Mouse (Mus musculus): ENCODE measurements at regions not wholly inside any gene's neighbourhood (a gene's known extent, or its start where the extent isn't known, plus 50 kb on each side); places are given as distances from the start of the nearest gene placed in this dataset.
"Not testable (repeated sequence)": the region's sequence is repeated elsewhere in the genome, so short reads cannot be mapped to it uniquely, and the experiment has no call there.

DNA sequence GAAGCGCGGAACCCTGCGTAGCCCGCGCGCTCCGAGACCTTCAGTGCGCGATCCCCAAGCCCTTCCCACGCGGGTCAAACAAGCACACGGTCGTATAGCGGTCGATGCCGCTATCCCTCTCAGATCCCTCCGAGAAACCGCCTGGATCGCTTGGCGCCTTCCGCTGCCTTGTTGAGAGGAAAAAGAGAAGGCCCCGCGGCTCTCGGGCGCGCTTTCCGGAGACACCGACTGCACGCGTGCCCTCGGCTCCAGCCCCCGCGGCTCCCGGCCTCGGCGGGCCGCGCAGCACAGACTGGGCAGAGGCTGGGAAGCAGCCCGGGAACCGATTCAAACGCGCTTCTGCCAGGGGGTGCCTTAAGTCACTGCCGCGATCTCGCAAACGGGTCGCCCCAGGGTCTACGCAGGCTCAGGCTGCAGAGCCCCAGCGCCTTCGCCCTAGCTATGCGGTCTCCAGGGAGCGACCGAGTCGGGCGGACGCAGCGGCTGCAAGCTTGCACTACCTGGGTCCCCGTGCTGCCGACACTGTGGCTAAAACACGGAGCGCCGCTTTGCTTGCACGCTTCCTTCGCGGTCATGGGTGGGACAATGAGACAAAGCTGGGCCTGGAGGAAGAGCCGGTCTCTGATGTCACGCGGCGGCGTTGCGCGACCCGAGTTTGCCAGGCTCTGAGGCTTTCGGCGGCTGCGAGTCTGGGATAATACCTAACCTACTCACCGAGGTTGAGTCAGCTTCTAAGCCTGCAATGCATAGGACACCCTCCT, 87.3 kb downstream of the Crisp4 start:
- TF ChIP-seq ETS1 (conservative IDR thresholded peaks at IDR 0.05; ENCODE audit: low read depth, low read length) (no peak), TCF12 (IDR thresholded peaks at IDR 0.05; ENCODE audit: low read depth, low read length) (no peak), CHD1 (IDR thresholded peaks at IDR 0.05; ENCODE audit: low read depth, low read length) (no peak), MXI1 (IDR thresholded peaks at IDR 0.05; ENCODE audit: low read depth, low read length) (no peak), ZKSCAN1 (IDR thresholded peaks at IDR 0.05; ENCODE audit: borderline replicate concordance, low read depth, low read length) (no peak), ZNF384 (IDR thresholded peaks at IDR 0.05; ENCODE audit: low read depth, low read length) (no peak), RAD21 (IDR thresholded peaks at IDR 0.05; ENCODE audit: low read depth, low read length) (no peak), SMC3 (IDR thresholded peaks at IDR 0.05; ENCODE audit: low read depth, low read length) (no peak), EP300 (IDR thresholded peaks at IDR 0.05; ENCODE audit: low read length) (no peak), USF2 (conservative IDR thresholded peaks at IDR 0.05; ENCODE audit: low read depth, low read length) (no peak), IRF4 (IDR thresholded peaks at IDR 0.05; ENCODE audit: low read depth, low read length) (no peak), UBTF (IDR thresholded peaks at IDR 0.05; ENCODE audit: low read depth, low read length) (no peak), CHD2 (IDR thresholded peaks at IDR 0.05; ENCODE audit: low read length) (no peak), ZC3H11A (IDR thresholded peaks at IDR 0.05; ENCODE audit: low read depth, low read length) (no peak), ELF1 (IDR thresholded peaks at IDR 0.05; ENCODE audit: low read depth, low read length) (no peak), GABPA (IDR thresholded peaks at IDR 0.05; ENCODE audit: insufficient replicate concordance, low read depth, low read length) (no peak), RCOR1 (conservative IDR thresholded peaks at IDR 0.05; ENCODE audit: low read depth, low read length) (no peak)
- no peak overlapping the region for H3K4me2 ChIP-seq (ENCODE audit: insufficient read depth, low read depth, poor library complexity, severe bottlenecking)
- no peaks in the 10 kb centered on the region for H3K4me1 ChIP-seq (ENCODE audit: control insufficient read depth in 1 of 2, insufficient read depth in 2 of 2)
- peaks cover 20% of the 10 kb centered on the region for H3K9me3 ChIP-seq (replicated peaks; ENCODE audit: low read length)
- in situ Hi-C loops (cut with MboI; ENCODE audit: low pct_ligation_motif_present, low pct_unique_long_range_greater_than_20kb, low sequenced_read_pairs), result no loop called here
- no peaks in the 10 kb centered on the region for H3K27me3 ChIP-seq (replicated peaks)
- dilution Hi-C loops (cut with MboI; ENCODE audit: extremely low pct_ligation_motif_present, extremely low pct_unique_long_range_greater_than_20kb, low sequenced_read_pairs), result no loop called here
- H3K79me2 ChIP-seq (replicated peaks; ENCODE audit: control insufficient read depth, extremely low read depth, insufficient read depth, poor library complexity, severe bottlenecking), result no peaks in the 10 kb centered on the region
- no peak overlapping the region for H3K9ac ChIP-seq (ENCODE audit: insufficient read depth, low read depth)
- no peaks in the 10 kb centered on the region for H3K36me3 ChIP-seq (replicated peaks in 1 of 2; ENCODE audit: control insufficient read depth in 1 of 2, insufficient read depth in 1 of 2, low read length in 1 of 2)
- H3K4me3 ChIP-seq (replicated peaks in 1 of 3; ENCODE audit: low read depth in 2 of 3, low read length in 2 of 3, poor library complexity in 1 of 3), result no peak overlapping the region
- DNase-seq (ENCODE audit: extremely low read depth), result no peak
- no peak overlapping the region for H3K27ac ChIP-seq (ENCODE audit: insufficient read depth, low read depth)

DNA sequence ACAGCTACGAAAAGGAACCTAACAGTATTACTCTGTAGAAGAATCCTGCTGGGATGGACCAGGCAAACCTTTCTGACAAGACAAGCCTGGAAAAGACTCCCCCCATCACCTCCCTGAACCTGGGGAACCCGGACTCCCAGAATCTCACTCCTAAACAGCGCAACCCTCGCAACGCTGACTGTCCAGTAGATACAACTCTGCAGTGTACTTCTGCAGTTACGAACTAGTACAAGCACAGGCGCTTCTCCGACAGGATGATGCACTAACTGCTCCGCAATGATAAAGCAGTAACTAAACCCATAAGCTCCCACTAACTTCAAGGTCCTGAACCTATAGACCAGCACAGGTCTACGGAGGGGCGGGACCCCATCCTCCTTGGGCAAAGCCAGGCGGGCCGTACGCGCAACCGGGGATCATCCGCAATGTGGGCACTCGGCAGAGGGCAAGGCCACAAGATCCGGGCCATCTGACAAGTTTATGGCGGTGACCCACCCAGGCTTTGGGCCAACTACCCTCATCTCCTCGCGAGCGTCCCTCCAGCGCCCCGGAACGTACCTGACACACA, 88.0 kb downstream of the Crisp4 start:
- no peak overlapping the region for H3K9ac ChIP-seq (ENCODE audit: insufficient read depth, low read depth)
- no peak overlapping the region for H3K4me2 ChIP-seq (ENCODE audit: insufficient read depth, low read depth, poor library complexity, severe bottlenecking)
- no peak overlapping the region for H3K4me3 ChIP-seq (replicated peaks in 1 of 3; ENCODE audit: low read depth in 2 of 3, low read length in 2 of 3, poor library complexity in 1 of 3)
- dilution Hi-C loops (cut with MboI; ENCODE audit: extremely low pct_ligation_motif_present, extremely low pct_unique_long_range_greater_than_20kb, low sequenced_read_pairs) (no loop called here), in situ Hi-C loops (cut with MboI; ENCODE audit: low pct_ligation_motif_present, low pct_unique_long_range_greater_than_20kb, low sequenced_read_pairs) (no loop called here)
- no peak overlapping the region for H3K27ac ChIP-seq (ENCODE audit: insufficient read depth, low read depth)
- H3K27me3 ChIP-seq (replicated peaks), result no peaks in the 10 kb centered on the region
- no peak for DNase-seq (ENCODE audit: extremely low read depth)
- H3K9me3 ChIP-seq (replicated peaks; ENCODE audit: low read length), result peaks cover 20% of the 10 kb centered on the region
- no peaks in the 10 kb centered on the region for H3K4me1 ChIP-seq (ENCODE audit: control insufficient read depth in 1 of 2, insufficient read depth in 2 of 2)
- H3K36me3 ChIP-seq (replicated peaks in 1 of 2; ENCODE audit: control insufficient read depth in 1 of 2, insufficient read depth in 1 of 2, low read length in 1 of 2), result no peaks in the 10 kb centered on the region
- H3K79me2 ChIP-seq (replicated peaks; ENCODE audit: control insufficient read depth, extremely low read depth, insufficient read depth, poor library complexity, severe bottlenecking), result no peaks in the 10 kb centered on the region
- TF ChIP-seq RAD21 (IDR thresholded peaks at IDR 0.05; ENCODE audit: low read depth, low read length) (no peak), JUN (IDR thresholded peaks at IDR 0.05; ENCODE audit: insufficient read depth, low read depth, low read length) (no peak), MXI1 (IDR thresholded peaks at IDR 0.05; ENCODE audit: low read depth, low read length) (no peak), NRF1 (IDR thresholded peaks at IDR 0.05; ENCODE audit: low read depth, low read length) (no peak), TCF12 (IDR thresholded peaks at IDR 0.05; ENCODE audit: low read depth, low read length) (no peak), TBP (conservative IDR thresholded peaks at IDR 0.05; ENCODE audit: low read depth, low read length) (no peak)

DNA sequence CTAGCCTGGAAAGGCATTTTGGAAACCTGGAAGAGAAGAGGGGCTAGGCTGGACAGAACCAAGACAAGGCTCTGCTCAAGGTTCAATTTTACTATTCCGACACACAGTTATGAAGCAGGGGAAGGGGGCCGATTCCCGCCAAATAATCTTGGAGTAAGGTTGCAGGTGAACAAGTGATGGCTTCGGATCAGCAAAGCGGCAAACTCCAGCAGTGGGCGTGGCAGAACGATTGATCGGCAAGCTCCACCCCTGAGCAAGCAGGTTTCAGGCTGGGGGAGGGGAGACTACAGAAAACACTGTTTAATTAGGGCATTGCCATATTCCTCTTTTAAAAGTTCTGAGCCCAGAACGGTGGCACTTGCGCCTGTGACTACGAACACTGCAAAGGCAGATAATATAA, 88.7 kb downstream of the Crisp4 start:
- H3K9me3 ChIP-seq (replicated peaks; ENCODE audit: low read length), result peaks cover 20% of the 10 kb centered on the region
- H3K36me3 ChIP-seq (replicated peaks in 1 of 2; ENCODE audit: control insufficient read depth in 1 of 2, insufficient read depth in 1 of 2, low read length in 1 of 2); H3K27ac ChIP-seq (ENCODE audit: insufficient read depth, low read depth); in situ Hi-C loops (cut with MboI; ENCODE audit: low pct_ligation_motif_present, low pct_unique_long_range_greater_than_20kb, low sequenced_read_pairs); H3K9ac ChIP-seq (ENCODE audit: insufficient read depth, low read depth); H3K4me1 ChIP-seq (ENCODE audit: control insufficient read depth in 1 of 2, insufficient read depth in 2 of 2); H3K79me2 ChIP-seq (replicated peaks; ENCODE audit: control insufficient read depth, extremely low read depth, insufficient read depth, poor library complexity, severe bottlenecking); H3K4me3 ChIP-seq (replicated peaks in 1 of 3; ENCODE audit: low read depth in 2 of 3, low read length in 2 of 3, poor library complexity in 1 of 3); DNase-seq (ENCODE audit: extremely low read depth); H3K27me3 ChIP-seq (replicated peaks); H3K4me2 ChIP-seq (ENCODE audit: insufficient read depth, low read depth, poor library complexity, severe bottlenecking); dilution Hi-C loops (cut with MboI; ENCODE audit: extremely low pct_ligation_motif_present, extremely low pct_unique_long_range_greater_than_20kb, low sequenced_read_pairs): not testable (repeated sequence)

All from CH12.LX (cell line).